Mouse (Mus musculus) layer of hippocampus, postnatal 25 days (tissue): ENCODE data around the gene Arf3. TPM values are rescaled to one million over a fixed set of nuclear protein-coding genes. Genes with fewer than 3 reads are reported as not detected.

Source experiments
- total RNA-seq, 2 experiments: library from RNA; stranded (reverse); gene quantifications; 2 replicates each; pipeline ENCODE4 v1.2.3; 2021

Gene Arf3
- total RNA-seq, 2 experiments from 2014 or later, result 759 to 832 TPM

Other genes with a start within 250 kb of the Arf3 start
- 10 to 100 TPM; 59.5 to 59.7 TPM for gene Kansl2, start 228.9 kb downstream of the Arf3 start, total RNA-seq
- 10 to 100 TPM; 40.1 to 45.0 TPM for gene Ccnt1, start 192.3 kb downstream of the Arf3 start, total RNA-seq
- under 1 TPM in 1 of 2 experiments, not detected in 1; 0.73 TPM for gene 4930415O20Rik, start 192.2 kb downstream of the Arf3 start, total RNA-seq
- 10 to 100 TPM; 45.1 to 45.8 TPM for gene Adcy6, start 153.1 kb downstream of the Arf3 start, total RNA-seq
- gene Cacnb3, start 132.4 kb downstream of the Arf3 start, total RNA-seq, result 100 to 1,000 TPM; 189 to 209 TPM
- 10 to 100 TPM; 75.8 to 79.9 TPM for gene Ddx23, start 100.3 kb downstream of the Arf3 start, total RNA-seq
- 1 to 10 TPM; 8.3 to 9.4 TPM for gene Rnd1, start 85.8 kb downstream of the Arf3 start, total RNA-seq
- 10 to 100 TPM in 1 of 2 experiments, 1 to 10 TPM in 1; 9.0 to 11.1 TPM for gene Ccdc65, start 55.0 kb downstream of the Arf3 start, total RNA-seq
- 1 to 10 TPM; 1.0 to 1.5 TPM for gene Fkbp11, start 35.0 kb downstream of the Arf3 start, total RNA-seq
- under 1 TPM; 0.31 to 0.37 TPM for gene Wnt10b, start 14.9 kb upstream of the Arf3 start, total RNA-seq
- not detected for gene Wnt1, start 26.6 kb upstream of the Arf3 start, total RNA-seq
- 1,000 to 10,000 TPM; 1,586 to 1,599 TPM for gene Ddn, start 46.3 kb upstream of the Arf3 start, total RNA-seq
- 10 to 100 TPM; 51.2 to 51.3 TPM for gene Prkag1, start 68.3 kb upstream of the Arf3 start, total RNA-seq
- gene Kmt2d, start 108.0 kb upstream of the Arf3 start, total RNA-seq, result 100 to 1,000 TPM in 1 of 2 experiments, 10 to 100 TPM in 1; 65.4 to 102 TPM
- gene Rhebl1, start 131.3 kb upstream of the Arf3 start, total RNA-seq, result 1 to 10 TPM; 4.7 to 7.7 TPM
- gene Dhh, start 135.3 kb upstream of the Arf3 start, total RNA-seq, result under 1 TPM; 0.17 to 0.19 TPM
- gene Lmbr1l, start 155.0 kb upstream of the Arf3 start, total RNA-seq, result 10 to 100 TPM; 11.5 to 17.9 TPM
- 100 to 1,000 TPM; 478 to 525 TPM for gene Tuba1b, start 171.4 kb upstream of the Arf3 start, total RNA-seq
- not detected for gene Gm49450, start 190.3 kb upstream of the Arf3 start, total RNA-seq
- gene Tuba1a, start 190.5 kb upstream of the Arf3 start, total RNA-seq, result 1,000 to 10,000 TPM; 1,021 to 1,172 TPM